Mouse (Mus musculus) hematopoietic stem cell, adult 5-6 weeks (primary cell): ENCODE results near the gene Eps8l2. TPM values are rescaled to one million over a fixed set of nuclear protein-coding genes. Genes with fewer than 3 reads are reported as not detected.
A peak's percentile ranks its signal among the peaks of the same experiment; 100 is the strongest.

Experiments
- ATAC-seq, 2 experiments: fragments of 125-278 bp in 1 of 2; replicated peaks in 1 of 2; 2 replicates each; pipeline ENCODE4 v1.8.0; 2016 to 2017; ENCODE audit warnings: inconsistent platforms in 2 of 2, mild to moderate bottlenecking in 2 of 2, moderate number of reproducible peaks in 2 of 2, low read depth in 1 of 2, moderate TSS enrichment in 1 of 2; ENCODE audit not compliant: low FRiP score in 2 of 2, poor library complexity in 2 of 2, severe bottlenecking in 2 of 2, insufficient read depth in 1 of 2, low TSS enrichment in 1 of 2
- total RNA-seq: library from RNA; stranded (forward); fragments of 172-1452, 232-1000 nt; gene quantifications from 2 replicates; pipeline ENCODE4 v1.2.3, GENCODE M21; 2017

Eps8l2 gene
- total RNA-seq, 1 experiment from 2014 or later, result 4.4 TPM

DNA sequence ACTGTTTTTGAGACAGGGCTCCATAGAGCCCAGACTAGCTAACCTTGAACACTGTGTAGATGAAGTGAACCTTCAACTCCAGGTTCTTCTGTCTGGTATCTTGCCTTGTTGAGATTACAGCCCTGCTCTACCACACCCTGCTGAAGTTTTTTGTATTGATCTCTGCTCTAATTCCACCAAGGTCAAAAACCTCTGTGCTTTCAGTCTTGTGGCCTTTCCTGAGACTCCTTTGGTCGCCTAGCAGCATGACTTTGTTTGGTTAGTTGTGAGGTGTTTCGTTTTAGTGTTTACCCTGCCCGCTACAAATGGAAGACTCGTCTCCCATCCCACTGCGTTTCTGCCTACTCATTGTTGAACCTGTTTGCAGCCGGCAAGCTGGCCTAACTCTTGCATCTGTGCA, 12.4 kb downstream of the Eps8l2 start:
- ATAC-seq, result no peak

- no peak for ATAC-seq
These were observed 16.4 kb downstream of the Eps8l2 start for GRCm38 (mm10) chr7:141355051-141355450.

GRCm38 (mm10) chr7:141355626-141356326, 17.1 kb downstream of the Eps8l2 start:
- peak in 1 of 2 experiments; percentile 27; a peak in 1 of 4 replicates for ATAC-seq

DNA sequence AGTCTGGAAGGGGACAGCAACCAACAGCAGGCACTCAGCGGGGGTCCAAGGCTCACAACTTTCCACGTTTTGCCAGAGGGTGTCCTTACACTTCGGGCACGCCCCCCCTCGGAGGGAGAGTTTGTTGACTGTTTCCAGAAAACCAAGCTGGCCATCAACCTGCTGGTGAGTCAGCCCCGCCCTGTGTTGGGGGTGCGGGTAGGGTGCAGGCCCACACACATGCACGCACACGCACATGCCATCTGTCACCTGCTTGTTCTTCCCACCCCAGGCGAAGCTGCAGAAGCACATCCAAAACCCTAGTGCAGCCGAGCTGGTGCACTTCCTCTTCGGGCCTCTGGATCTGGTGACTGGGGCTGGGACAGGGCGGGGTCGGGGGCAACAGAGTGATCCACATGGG, 18.3 kb downstream of the Eps8l2 start:
- no peak for ATAC-seq

GRCm38 (mm10) chr7:141361510-141361909, 22.8 kb downstream of the Eps8l2 start:
- no peak for ATAC-seq

DNA sequence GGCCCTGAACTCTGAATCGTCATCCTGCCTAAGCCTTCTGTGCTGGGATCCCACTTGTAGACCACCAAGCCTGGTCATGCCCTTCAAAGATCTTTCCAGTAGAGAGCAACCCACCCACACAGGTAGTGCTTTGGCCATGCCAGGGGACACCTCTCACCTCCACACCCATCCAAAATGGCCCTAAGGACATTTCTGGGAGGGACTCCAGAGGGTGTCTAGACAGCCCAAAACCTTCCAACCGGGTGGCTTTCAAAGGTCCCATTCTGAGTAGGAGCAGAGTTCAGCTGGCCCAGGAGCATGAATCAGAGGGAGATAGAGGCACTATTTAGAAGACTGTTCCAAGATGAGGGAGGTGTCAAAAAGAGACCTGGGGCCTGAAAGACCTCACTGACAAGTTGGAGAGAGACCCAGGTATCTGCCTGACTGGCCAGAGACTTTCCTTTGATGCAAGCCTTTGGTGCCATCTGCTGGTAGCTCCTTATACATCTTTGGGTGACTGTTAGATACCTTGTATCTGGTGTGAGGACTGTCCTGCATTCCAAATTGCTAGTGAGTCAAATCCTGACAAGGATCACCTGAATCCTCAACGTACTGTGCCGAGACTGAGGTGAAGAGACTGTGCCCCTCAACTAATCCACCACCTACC, 24.5 kb downstream of the Eps8l2 start:
- ATAC-seq, result peak; percentile 63 to 80

DNA sequence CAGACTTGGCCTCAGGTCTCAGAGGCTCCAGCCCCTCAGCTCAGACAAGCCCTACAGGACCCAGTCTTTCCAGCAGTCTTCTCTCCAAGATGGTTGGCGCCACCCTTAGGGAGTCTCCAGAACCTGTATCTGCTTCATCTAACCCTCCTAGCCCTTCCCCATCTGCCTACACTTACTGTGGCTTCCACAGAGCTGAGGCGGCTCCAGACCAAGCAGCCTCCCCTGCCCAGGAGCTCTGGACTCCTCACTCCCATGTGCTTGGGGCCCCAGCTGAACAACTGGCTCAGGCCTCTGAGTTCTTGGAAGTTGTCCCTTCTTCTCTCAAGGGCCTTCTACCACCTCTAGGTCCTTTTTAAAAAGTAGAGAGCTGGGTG, 25.1 kb downstream of the Eps8l2 start:
- ATAC-seq, result no peak; a peak in 1 of 4 replicates

DNA sequence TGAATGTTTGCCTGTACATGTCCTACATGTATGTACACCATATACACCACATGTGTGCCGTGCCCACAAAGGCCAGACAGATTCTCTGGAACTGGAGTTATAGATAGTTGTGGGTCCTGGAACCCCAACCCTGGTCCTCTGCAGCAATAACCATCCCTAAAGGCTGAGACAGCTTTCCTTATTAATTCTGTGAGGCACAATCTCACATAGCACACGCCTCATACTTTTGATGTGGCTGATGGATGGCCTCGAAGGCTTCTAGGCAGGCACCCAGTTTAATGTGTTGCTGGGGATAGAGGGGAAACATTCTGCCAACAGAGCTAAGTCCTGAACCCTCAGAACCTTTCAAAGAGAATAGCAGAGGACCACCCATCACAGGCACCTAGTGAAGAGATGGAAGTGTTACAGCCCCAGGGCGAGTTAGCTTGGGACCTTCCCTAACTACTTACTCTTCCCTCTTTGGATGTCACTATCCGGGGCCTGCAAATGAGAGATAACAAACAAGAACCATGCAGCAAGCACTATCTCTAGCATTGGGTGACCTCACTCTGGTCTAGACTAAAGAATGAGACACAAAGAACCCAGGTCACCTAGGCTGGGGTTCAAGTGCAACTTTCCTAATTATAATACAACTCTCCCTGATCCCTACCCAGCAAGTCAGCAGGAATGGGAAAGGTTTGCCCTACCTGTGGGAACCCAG, 25.8 kb downstream of the Eps8l2 start:
- no peak for ATAC-seq

DNA sequence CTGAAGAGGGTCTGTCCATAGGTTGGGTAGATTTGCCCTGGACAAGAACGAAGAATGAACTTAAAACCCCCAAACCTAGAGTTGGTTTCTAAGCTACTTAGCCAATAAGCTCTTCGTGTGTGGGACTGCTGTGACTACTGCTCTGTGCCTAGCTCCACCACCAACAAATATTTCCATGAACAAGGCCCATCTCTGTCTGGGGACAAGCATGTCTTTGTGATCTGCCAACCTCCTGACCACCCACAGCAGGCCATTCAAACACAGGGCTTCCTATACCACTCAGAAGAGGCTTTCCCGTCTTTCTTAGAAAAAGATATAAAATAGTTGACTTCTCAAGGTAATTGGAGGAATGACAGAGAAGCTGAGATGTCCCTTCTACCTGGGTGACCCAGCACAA, 26.4 kb downstream of the Eps8l2 start:
- no peak for ATAC-seq

GRCm38 (mm10) chr7:141367358-141367757, 28.7 kb downstream of the Eps8l2 start:
- no peak for ATAC-seq

DNA sequence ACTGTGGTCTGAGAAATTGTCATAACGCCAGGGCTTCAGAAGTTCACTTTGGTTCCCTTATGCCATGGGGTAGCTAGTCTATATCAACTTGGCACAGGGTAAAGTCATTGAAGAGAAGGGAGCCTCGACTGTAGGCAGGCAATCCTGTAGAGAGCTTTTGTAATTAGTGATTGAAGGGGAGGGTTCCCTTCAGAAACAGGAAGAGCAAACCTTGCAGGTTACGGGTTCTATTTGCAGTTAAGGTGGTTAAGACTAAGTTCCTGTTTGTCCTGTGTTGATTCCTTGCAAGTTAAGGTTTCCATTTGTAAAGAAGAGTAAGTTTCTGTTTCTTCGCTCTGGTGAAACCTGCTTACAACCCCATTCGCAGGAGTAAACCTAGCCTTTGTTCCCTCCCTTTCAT, 31.2 kb downstream of the Eps8l2 start:
- ATAC-seq, result peak; percentile 25; a peak in 1 of 4 replicates

DNA sequence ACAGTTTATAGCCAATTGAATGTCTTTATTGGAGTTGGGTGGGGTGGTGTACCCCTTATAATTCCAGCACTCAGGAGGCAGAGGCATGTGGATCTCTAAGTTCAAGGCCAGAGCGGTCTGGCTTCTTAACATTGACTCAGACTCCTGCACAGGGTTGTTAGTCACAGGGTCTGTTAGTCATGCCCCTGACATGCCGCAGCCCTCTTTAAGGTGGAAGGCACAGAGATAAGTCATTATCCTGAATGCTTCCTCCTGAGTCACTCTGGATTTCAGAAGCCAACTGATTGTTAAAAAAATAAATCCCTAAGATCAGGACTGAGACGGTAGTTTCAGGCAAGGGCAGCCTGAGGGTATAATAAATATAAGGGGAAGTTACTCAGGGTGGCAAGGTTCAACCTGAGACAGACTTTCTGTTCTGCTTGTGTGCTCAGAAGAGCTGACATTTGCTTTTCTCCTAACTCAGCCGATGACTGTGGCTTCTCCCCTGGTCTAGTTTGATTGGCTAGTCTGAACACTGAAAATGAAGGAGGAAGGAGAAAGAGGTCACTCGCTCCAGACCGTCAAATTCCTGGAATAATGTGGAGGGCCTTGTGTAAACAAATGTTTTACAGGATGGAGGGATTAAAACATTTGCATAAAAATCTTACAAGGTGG, 33.4 kb downstream of the Eps8l2 start:
- peak in 1 of 2 experiments; percentile 63; a peak in 3 of 4 replicates for ATAC-seq

DNA sequence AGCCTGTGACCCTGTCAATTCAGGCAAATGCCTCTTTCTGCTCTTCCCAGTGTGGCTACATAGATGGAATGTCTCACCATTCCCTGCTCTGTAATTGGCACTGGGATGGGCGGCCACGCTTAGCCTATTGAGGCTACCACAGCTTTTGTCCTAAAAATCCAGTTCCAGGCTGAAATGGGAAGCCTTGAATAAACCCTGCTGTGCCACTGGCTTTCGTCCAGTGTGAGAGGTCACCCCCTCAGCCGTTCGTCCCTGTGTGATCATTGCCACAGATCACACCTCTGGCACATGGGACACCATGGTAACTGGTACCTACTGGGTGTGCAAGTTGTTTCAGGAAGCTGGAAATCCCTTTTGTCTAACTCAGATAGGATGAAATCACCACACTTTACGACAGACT, 34.9 kb downstream of the Eps8l2 start:
- ATAC-seq, result no peak

DNA sequence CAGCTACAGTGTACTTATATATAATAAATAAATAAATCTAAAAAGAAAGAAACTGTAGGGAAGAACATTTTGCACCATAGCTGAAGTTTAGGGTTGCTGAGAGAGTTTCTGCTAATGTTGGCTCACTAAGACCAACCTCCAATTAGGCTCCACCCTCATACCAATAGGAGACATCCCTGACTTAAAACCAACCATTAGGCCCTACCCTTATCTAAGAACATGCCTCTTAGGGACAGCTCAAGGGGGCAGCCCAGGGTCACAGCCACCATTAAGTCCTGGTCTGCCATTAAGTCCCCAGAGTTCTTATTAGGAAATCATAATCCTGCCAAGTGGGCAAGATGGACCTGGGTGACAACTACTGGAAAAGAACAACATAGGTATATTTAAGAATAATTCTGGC, 35.7 kb downstream of the Eps8l2 start:
- no peak for ATAC-seq

DNA sequence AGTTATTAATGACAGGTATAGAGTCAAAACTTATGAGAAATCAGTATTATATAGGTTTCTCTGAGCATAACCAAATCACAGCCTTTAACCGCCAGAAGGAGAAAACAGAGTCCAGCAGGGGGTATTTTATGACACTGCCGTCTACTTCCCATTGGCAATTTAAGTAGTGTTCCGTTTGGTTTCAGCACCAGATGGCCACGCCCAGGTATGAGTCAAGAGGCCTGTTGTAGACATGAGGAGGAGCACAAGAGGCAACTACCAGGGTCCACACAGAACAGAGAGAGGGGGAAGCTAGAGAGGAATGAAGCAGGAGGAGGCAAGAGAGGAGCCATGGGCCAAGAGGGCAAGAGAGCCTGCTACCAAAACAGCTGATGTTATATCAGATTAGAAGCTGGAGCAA, 40.9 kb downstream of the Eps8l2 start:
- peak in 1 of 2 experiments; percentile 63; a peak in 1 of 4 replicates for ATAC-seq

DNA sequence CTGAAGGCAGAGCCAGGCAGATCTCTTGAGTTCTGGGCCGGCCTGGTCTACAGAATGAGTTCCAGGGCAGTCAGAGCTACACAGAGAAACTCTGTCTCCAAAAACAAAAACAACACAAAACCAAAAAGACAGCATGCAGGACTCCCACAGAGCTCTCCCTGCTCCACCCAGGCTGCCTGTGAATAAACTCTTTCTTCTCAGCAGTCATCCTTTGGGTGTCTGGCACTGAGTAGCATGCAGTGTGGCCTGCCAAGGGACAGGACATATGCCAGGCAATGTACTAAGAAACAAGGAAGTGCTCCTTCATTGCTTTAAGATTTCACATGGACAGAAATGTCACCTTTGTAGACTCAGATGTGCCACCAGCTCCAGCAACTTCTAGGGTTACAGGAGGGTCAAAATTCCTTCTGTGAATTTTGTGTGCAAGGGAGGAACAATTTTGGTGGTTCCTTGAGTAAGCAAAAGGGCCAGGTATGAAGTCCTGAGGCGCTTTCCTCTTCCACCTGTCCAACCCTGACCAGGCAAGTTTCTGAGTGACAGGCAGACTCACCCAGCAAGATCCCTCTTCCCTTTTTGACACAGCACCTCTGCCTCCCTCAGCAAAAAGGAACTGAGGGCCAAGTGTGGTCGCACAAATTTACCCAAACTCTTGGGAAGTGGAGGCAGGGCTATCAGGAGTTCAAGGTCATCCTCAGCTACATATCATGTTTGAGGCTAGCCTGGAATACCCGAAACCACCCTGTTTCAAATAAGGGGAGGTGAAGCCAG, 42.6 kb downstream of the Eps8l2 start:
- peak in 1 of 2 experiments; percentile 39; a peak in 1 of 4 replicates for ATAC-seq

- no peak for ATAC-seq
These were observed 49.3 kb downstream of the Eps8l2 start for GRCm38 (mm10) chr7:141387807-141388486.
